Mouse (Mus musculus): Measurements from ENCODE around the gene Plekha1.

DNA sequence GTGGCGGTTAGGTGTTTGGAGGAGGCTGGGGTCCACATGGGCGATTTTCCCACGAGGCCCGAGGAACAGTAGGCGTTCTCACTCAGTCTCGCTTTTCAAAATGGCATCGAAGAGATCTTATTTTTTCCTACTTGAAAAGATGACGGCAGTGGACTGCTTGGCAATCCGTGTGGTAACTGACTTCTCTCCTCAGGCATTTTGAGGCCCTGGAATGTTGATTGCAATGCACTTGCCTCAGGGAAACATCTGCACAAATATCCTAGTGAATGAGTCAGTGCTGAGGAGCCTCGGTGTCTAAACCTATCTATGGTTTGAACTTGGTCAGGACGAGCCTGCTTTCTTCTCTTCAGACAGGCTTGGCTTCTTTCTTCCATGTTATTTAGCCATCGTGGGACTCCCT, 80.7 kb downstream of the Plekha1 start:
- TF ChIP-seq POLR2AphosphoS2 (IDR thresholded peaks at IDR 0.05; ENCODE audit: insufficient read length, low read depth) (no peak), POLR2A (IDR thresholded peaks at IDR 0.05; ENCODE audit: insufficient read length, low read depth) (no peak), CEBPB (IDR thresholded peaks at IDR 0.05; ENCODE audit: insufficient read depth, poor library complexity, severe bottlenecking) (peak; percentile 97), USF1 (IDR thresholded peaks at IDR 0.05; ENCODE audit: low read depth) (no peak), E2F4 (IDR thresholded peaks at IDR 0.05; ENCODE audit: insufficient read depth) (no peak), MYOG (IDR thresholded peaks at IDR 0.05; ENCODE audit: control insufficient read depth in 1 of 3, insufficient read depth in 1 of 3, insufficient read length in 2 of 3, low read depth in 2 of 3) (no peak), SRF (IDR thresholded peaks at IDR 0.05; ENCODE audit: control insufficient read depth, insufficient read length, low read depth) (no peak), TCF12 (IDR thresholded peaks at IDR 0.05; ENCODE audit: insufficient read depth, poor library complexity, severe bottlenecking) (peak; percentile 40), TCF3 (IDR thresholded peaks at IDR 0.05; ENCODE audit: insufficient read length, low read depth) (no peak), MYOD1 (IDR thresholded peaks at IDR 0.05; ENCODE audit: control insufficient read depth in 1 of 3, insufficient read length in 2 of 3, low read depth in 2 of 3) (peak in 1 of 3 experiments; percentile 3)
